Mouse (Mus musculus) forebrain, embryonic 11.5 days (tissue): ENCODE results near the gene Cspg4. TPM values are rescaled to one million over a fixed set of nuclear protein-coding genes. Genes with fewer than 3 reads are reported as not detected.

Experiments
- ATAC-seq: fragments of 200-750 bp; cut with Nextera tagmentation; replicated peaks from 2 replicates; pipeline ENCODE4 v1.8.0; 2017; ENCODE audit warnings: moderate TSS enrichment; ENCODE audit not compliant: low FRiP score
- DNase-seq: peaks from one replicate; pipeline ENCODE4 v3.0.0-alpha.2; 2017; ENCODE audit warnings: low spot score
- H3K27ac ChIP-seq: fragments of 300-500 bp; sonication (generic); 2 replicates; pipeline ENCODE4 v1.5.1; 2014; ENCODE audit warnings: low read depth, low read length
- H3K27me3 ChIP-seq: fragments of 300-500 bp; sonication (generic); 2 replicates; pipeline ENCODE4 v1.6.1; 2014; ENCODE audit warnings: mild to moderate bottlenecking, low read length, mixed read lengths; ENCODE audit not compliant: control insufficient read depth, insufficient read depth
- H3K36me3 ChIP-seq: fragments of 300-500 bp; sonication (generic); 2 replicates; pipeline ENCODE4 v1.6.1; 2014; ENCODE audit warnings: mild to moderate bottlenecking, low read length, moderate library complexity, mixed read lengths; ENCODE audit not compliant: control insufficient read depth, insufficient read depth
- H3K4me1 ChIP-seq: fragments of 300-500 bp; sonication (generic); replicated peaks from 2 replicates; pipeline ENCODE4 v1.6.1; 2014; ENCODE audit warnings: low read length, mixed read lengths; ENCODE audit not compliant: control insufficient read depth, insufficient read depth
- H3K4me2 ChIP-seq: fragments of 300-500 bp; sonication (generic); 2 replicates; pipeline ENCODE4 v1.6.1; 2014; ENCODE audit warnings: low read depth, mild to moderate bottlenecking, low read length, moderate library complexity, mixed read lengths; ENCODE audit not compliant: severe bottlenecking
- H3K4me3 ChIP-seq: fragments of 300-500 bp; sonication (generic); 2 replicates; pipeline ENCODE4 v1.5.1; 2014; ENCODE audit warnings: low read depth, low read length
- H3K9ac ChIP-seq: fragments of 300-500 bp; sonication (generic); 2 replicates; pipeline ENCODE4 v1.6.1; 2014; ENCODE audit warnings: low read length
- H3K9me3 ChIP-seq: fragments of 300-500 bp; sonication (generic); 2 replicates; pipeline ENCODE4 v1.6.1; 2016; ENCODE audit warnings: low read length, mixed read lengths; ENCODE audit not compliant: control insufficient read depth
- WGBS: fragments of 180-500 bp; shearing (Covaris S2); extraction: QIAGEN DNeasy Blood & Tissue Kit; methylation state at CpG from one replicate; pipeline ENCODE4 v1.1.7; 2014; 5-methylcytosine and 5-hydroxymethylcytosine counted together
- polyA plus RNA-seq: library from polyadenylated mRNA; unstranded; fragments of >200 nt; fragmentation: Nextera tagmentation; extraction: Ambion mirVana; gene quantifications from 2 replicates; pipeline ENCODE4 v1.2.1, GENCODE M21; 2014

Cspg4 gene
- polyA plus RNA-seq, 1 experiment from 2014 or later, result 2.0 TPM

DNA sequence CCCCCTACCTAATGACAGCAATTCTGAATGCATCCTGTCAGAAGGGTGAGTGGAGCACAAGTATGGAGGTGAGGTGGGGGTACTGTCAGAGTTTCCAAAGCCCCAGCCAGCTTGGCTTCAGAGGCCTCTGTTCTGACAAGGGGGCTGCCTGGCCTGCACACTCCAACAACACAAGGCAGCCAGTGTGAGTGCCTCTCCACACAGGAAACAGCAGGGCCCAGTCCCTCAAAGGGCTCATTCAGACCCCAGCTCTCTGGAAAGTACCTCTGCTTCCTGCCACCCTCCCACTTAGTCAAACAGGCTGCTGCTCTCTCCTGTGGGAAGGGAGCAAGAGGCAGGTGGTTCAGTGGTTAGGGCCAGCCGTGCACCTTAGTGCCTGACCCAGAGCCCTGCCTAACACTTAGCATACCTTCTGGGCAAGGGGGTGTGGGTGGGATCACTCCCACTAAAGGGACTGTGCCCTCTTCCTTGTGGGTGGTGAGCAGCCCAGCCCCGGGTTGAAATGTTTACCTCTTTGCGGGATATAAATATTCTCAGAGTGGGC lies 16.8 kb downstream of the Cspg4 start:
- Histone ChIP-seq H3K4me1 (no peaks in the 10 kb centered on the region), H3K9me3 (no peaks in the 10 kb centered on the region), H3K36me3 (no peaks in the 10 kb centered on the region), H3K4me2 (no peak overlapping the region), H3K9ac (no peak overlapping the region), H3K27me3 (no peaks in the 10 kb centered on the region), H3K4me3 (no peak overlapping the region), H3K27ac (no peak overlapping the region)
- DNase-seq, result no peak
- ATAC-seq, result no peak
- 95% methylated on average over 3 of the region's 3 CpGs for WGBS

- H3K27me3 ChIP-seq, result no peaks in the 10 kb centered on the region
- no peak overlapping the region for H3K4me2 ChIP-seq
- H3K36me3 ChIP-seq, result no peaks in the 10 kb centered on the region
- no peak overlapping the region for H3K27ac ChIP-seq
- no peaks in the 10 kb centered on the region for H3K4me1 ChIP-seq
- H3K4me3 ChIP-seq, result no peak overlapping the region
- no peak for DNase-seq
- WGBS, result 70% methylated on average over 4 of the region's 4 CpGs
- ATAC-seq, result no peak
- H3K9ac ChIP-seq, result no peak overlapping the region
- H3K9me3 ChIP-seq, result no peaks in the 10 kb centered on the region
These were observed 17.4 kb downstream of the Cspg4 start for GRCm38 (mm10) chr9:56882283-56882682.

DNA sequence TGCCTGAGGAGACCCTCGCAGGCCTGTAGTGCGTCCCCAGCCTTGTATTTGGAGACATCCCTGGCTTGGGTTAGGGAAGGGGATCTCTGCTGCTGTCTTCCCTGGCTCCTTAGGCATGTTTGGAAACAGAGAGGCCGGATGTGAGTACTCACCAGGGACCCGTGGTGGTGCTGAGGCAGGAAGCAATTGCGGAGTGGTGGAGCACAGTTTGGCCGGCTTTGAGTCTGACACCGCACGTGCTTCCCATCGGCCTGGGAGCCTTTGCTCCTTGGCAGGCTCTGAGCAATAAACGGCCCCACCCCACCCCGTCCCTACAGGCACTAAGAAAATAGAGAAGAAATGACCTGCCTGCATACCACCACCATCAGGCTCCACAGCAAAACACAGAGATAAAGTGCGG lies 18.0 kb downstream of the Cspg4 start:
- no peak overlapping the region for H3K27ac ChIP-seq
- no peaks in the 10 kb centered on the region for H3K27me3 ChIP-seq
- H3K9me3 ChIP-seq, result no peaks in the 10 kb centered on the region
- no peaks in the 10 kb centered on the region for H3K36me3 ChIP-seq
- 83% methylated on average over 12 of the region's 12 CpGs for WGBS
- H3K4me2 ChIP-seq, result no peak overlapping the region
- DNase-seq, result no peak
- no peak for ATAC-seq
- H3K4me3 ChIP-seq, result no peak overlapping the region
- no peaks in the 10 kb centered on the region for H3K4me1 ChIP-seq
- no peak overlapping the region for H3K9ac ChIP-seq

DNA sequence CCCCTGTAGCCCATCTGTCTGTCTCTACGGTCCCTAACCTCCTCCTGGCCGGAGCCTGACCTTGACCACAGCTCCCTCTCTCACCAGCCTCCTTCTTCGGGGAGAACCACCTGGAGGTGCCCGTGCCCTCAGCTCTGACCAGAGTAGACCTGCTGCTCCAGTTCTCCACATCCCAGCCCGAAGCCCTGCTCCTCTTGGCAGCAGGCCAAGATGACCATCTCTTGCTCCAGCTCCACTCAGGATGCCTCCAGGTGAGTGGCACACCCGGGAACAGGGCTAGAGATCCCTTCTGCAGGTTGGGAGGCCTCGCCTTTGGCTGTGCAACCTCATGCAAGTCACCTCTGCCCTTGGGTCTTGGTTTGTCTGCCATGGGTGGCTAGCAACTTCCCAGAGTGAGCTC lies 18.6 kb downstream of the Cspg4 start:
- no peak for ATAC-seq
- DNase-seq, result no peak
- 84% methylated on average over 7 of the region's 7 CpGs for WGBS
- Histone ChIP-seq H3K27me3 (no peaks in the 10 kb centered on the region), H3K9me3 (no peaks in the 10 kb centered on the region), H3K4me3 (no peak overlapping the region), H3K4me2 (no peak overlapping the region), H3K36me3 (no peaks in the 10 kb centered on the region), H3K9ac (no peak overlapping the region), H3K4me1 (no peaks in the 10 kb centered on the region), H3K27ac (no peak overlapping the region)

DNA sequence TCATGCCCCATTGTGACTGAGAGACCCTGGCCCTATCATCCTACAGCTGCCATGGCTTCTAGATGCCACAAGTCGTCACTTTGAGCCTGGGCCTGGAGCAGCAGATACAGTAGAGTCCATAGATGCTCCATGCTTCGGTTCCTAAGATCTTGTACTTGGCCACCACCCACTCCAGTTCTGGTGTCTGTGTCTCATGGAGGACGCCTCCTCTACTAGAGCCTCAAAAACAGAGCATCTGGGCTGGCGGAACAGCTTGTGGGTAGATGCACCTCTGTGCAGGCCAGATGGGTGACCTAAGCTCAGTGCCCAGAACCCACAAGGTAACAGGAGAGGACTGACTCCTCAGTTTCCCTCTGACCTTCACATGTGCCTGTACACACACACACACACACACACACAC lies 19.5 kb downstream of the Cspg4 start:
- no peak for DNase-seq
- H3K4me3 ChIP-seq, result no peak overlapping the region
- H3K9ac ChIP-seq, result no peak overlapping the region
- H3K27me3 ChIP-seq, result no peaks in the 10 kb centered on the region
- H3K4me1 ChIP-seq, result no peaks in the 10 kb centered on the region
- H3K9me3 ChIP-seq, result no peaks in the 10 kb centered on the region
- no peak overlapping the region for H3K27ac ChIP-seq
- 87% methylated on average over 4 of the region's 4 CpGs for WGBS
- no peak for ATAC-seq
- H3K4me2 ChIP-seq, result no peak overlapping the region
- no peaks in the 10 kb centered on the region for H3K36me3 ChIP-seq

- WGBS, result 63% methylated on average over 13 of the region's 13 CpGs
- Histone ChIP-seq H3K9me3 (no peaks in the 10 kb centered on the region), H3K4me3 (no peak overlapping the region), H3K9ac (no peak overlapping the region), H3K27me3 (no peaks in the 10 kb centered on the region), H3K4me1 (no peaks in the 10 kb centered on the region), H3K27ac (no peak overlapping the region), H3K4me2 (no peak overlapping the region), H3K36me3 (no peaks in the 10 kb centered on the region)
- DNase-seq (peak; percentile 75), ATAC-seq (no peak)
These were observed 21.3 kb downstream of the Cspg4 start for GRCm38 (mm10) chr9:56886113-56886512.

GRCm38 (mm10) chr9:56886601-56887000 lies 21.8 kb downstream of the Cspg4 start:
- 93% methylated on average over 15 of the region's 15 CpGs for WGBS
- DNase-seq, result no peak
- H3K9me3 ChIP-seq, result no peaks in the 10 kb centered on the region

DNA sequence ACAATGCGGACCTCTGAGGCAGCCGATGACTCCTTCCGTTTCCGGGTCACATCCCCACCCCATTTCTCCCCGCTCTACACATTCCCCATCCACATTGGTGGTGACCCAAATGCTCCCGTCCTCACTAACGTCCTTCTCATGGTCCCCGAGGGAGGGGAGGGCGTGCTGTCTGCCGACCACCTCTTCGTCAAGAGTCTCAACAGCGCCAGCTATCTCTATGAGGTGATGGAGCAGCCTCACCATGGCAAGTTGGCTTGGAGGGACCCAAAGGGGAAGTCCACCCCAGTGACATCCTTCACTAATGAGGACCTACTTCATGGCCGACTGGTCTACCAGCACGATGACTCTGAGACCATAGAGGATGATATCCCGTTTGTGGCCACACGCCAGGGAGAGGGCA lies 22.7 kb downstream of the Cspg4 start:
- Histone ChIP-seq H3K9ac (no peak overlapping the region), H3K27me3 (no peaks in the 10 kb centered on the region; the same call in 1 of the 2 replicates), H3K4me1 (0 out of 2 replicates have a peak, but pooled peaks cover 4% of the 10 kb centered on the region), H3K4me2 (no peak overlapping the region), H3K36me3 (no peaks in the 10 kb centered on the region), H3K4me3 (no peak overlapping the region), H3K27ac (no peak overlapping the region), H3K9me3 (no peaks in the 10 kb centered on the region)
- ATAC-seq (no peak), DNase-seq (no peak)
- WGBS, result 93% methylated on average over 16 of the region's 16 CpGs

More at GRCm38 (mm10) chr9:56886601-56887000, 21.8 kb downstream of the Cspg4 start:
- Histone ChIP-seq H3K27me3 (no peaks in the 10 kb centered on the region), H3K4me1 (0 out of 2 replicates have a peak, but pooled peaks cover under 1% of the 10 kb centered on the region), H3K9ac (no peak overlapping the region), H3K36me3 (no peaks in the 10 kb centered on the region), H3K4me3 (no peak overlapping the region), H3K4me2 (no peak overlapping the region), H3K27ac (no peak overlapping the region)
- no peak for ATAC-seq

DNA sequence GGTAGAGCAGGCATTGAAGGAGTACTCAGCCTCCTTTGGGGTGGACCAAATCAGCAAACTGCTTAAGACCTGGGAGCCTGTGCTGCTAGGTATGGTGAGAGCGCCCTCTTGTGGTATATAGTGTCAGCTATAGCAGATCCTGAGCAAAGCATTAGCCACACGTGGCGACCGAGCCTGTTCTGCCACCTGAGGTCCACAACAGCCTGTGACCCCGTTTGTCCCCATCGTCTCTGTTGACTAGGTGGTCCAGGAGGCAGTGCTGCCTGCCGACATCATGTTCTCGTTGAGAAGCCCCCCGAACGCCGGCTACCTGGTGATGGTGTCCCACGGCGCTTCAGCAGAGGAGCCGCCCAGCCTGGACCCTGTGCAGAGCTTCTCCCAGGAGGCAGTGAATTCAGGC lies 25.0 kb downstream of the Cspg4 start:
- DNase-seq (peak; percentile 86), ATAC-seq (peak; percentile 63; the same call in 1 of the 2 replicates)
- Histone ChIP-seq H3K27me3 (no peaks in the 10 kb centered on the region; the same call in 1 of the 2 replicates), H3K27ac (no peak overlapping the region), H3K4me1 (peaks cover 7% of the 10 kb centered on the region), H3K36me3 (no peaks in the 10 kb centered on the region), H3K4me3 (peak overlapping the region; percentile 6; the same call in 1 of the 2 replicates), H3K4me2 (peak overlapping the region; percentile 51), H3K9ac (peak overlapping the region; percentile 32), H3K9me3 (no peaks in the 10 kb centered on the region)
- 5% methylated on average over 14 of the region's 14 CpGs for WGBS
